Mouse (Mus musculus): Measurements from ENCODE around the gene Cds1.

- TF ChIP-seq CTCF (IDR thresholded peaks at IDR 0.05; ENCODE audit: low read depth) (no peak), EP300 (IDR thresholded peaks at IDR 0.05; ENCODE audit: low read depth) (no peak)
Observed at GRCm38 (mm10) chr5:101724756-101725155, 40.2 kb upstream of the Cds1 start.

All from liver, embryonic 14.5 days (tissue).